Mouse (Mus musculus) spleen, postnatal 14 days (tissue): Measurements from ENCODE around the gene Pde10a.

Experiments
- DNase-seq, 2 experiments: peaks; one replicate each; pipeline ENCODE4 v3.0.0; 2021 to 2022; ENCODE audit warnings: low spot score in 2 of 2

Gene Pde10a

DNA sequence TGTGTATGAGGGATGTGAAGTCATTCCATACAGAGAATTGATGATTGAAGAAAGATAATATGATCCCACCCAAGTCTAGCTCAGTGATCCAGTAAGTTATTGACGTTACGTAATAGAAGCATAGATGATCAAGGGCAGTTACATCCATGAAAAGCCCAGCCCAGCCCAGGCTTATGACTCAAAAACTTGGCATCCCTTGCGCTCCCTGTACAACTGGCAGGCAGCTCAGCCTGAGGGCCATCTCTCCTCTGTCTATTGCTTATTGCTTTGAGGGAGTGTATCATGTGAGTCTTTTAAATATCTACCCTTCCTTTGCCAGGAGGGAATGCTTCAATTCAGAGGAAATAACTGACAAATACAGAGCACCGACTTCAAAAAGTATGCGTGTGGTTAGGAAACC lies 232.4 kb downstream of the Pde10a start:
- no peak for DNase-seq

DNA sequence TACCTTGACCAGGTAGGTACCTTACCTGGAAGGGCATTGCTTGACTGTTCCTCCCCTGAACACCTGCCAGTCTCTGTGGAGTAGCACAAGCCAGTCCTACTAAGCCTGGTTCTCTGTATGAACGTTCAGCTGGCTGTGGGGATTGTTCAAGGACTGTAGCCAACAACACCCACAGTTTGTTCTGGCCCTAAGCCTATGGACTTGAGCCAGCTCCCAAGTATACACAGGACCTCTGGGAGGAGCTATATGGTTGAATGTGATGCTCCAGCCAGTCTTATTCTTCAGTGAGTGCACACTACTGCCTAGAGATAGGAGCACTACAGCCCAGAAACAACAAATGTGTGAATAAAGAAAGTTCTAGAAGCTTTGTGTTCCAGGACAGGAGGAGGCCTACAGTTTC lies 238.1 kb downstream of the Pde10a start:
- DNase-seq: no peak

DNA sequence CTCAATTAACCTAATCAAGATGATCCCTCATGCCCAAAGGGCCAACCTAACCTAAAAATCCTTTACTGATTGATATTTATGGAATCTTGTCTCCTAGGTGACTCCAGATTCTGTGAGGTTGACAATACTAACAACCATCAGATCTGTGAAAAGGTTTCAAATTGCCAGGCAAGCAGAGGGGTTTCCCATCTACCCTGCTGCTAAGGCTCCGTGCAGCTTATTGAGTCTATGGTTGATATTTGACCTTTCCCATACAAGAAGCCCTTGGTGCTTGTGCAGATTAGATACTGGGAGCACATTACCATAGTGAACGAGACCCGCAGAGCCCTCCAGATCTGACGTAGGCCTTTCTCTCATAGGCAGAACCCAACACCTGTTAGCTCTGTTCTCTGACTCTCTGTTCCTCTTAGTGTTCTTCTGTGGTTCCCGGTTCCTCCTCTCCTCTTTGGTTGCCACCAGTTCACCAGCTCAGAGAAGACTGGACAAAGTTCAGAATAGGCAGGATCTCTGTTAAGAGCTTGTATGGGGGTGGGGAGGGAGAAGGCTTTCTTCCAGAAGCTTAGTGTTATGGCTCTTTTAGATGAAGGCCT lies 240.9 kb downstream of the Pde10a start:
- no peak for DNase-seq

DNA sequence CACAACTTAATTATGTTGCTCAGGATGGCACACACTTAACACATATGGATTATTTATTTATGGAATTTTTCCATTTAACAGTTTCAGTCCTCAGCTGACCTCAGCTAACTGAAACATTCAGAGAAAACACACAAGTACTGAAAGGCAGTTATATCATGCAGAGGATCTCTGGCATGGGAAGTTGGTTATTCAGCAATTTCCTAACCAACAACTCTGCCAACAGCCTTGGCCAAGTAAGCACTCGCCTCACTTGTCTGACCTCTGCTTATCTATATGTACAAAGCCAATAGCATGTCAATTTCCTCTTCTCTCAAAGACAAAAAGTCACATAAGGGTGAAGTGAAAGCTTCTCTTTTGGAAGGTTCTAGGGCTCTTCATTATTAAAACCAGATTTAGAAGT lies 244.0 kb downstream of the Pde10a start:
- no peak for DNase-seq

DNA sequence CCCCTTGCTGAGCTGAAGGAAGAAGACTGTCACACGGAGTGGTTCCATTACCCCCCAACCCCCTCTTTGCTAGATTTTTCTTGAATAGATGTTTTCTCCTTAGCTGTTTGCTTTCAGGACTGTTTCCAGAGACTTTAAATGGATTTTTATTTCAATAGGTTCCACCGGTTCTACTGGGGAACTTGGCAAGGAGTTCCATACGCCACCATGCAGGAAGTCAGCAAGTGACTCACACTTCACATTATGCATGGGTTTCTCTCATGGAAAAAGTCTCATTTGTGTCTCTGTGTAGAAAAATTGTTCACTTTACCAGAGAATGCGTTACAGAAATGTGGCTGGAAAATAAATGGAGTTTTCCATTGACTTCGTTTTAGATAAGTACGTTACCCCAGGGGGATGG lies 248.2 kb downstream of the Pde10a start:
- DNase-seq: no peak

DNA sequence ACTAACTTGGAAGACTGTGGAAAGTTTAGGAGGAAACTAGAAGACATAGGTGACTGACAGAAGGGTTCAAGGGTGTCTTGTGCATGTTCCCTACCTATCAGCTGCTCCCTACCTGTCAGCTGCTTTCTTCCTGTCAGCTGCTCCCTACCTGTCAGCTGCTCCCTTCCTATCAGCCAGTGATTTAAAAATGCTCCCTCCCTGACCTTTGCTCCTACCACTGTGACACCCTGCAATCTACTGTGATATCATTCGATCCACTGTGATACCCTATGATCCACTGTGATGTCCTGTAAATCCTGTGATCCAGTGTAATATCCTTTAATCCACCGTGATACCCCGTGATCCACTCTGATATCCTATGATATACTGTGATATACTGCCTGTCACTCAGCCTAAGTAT lies 249.1 kb downstream of the Pde10a start:
- DNase-seq: no peak

DNA sequence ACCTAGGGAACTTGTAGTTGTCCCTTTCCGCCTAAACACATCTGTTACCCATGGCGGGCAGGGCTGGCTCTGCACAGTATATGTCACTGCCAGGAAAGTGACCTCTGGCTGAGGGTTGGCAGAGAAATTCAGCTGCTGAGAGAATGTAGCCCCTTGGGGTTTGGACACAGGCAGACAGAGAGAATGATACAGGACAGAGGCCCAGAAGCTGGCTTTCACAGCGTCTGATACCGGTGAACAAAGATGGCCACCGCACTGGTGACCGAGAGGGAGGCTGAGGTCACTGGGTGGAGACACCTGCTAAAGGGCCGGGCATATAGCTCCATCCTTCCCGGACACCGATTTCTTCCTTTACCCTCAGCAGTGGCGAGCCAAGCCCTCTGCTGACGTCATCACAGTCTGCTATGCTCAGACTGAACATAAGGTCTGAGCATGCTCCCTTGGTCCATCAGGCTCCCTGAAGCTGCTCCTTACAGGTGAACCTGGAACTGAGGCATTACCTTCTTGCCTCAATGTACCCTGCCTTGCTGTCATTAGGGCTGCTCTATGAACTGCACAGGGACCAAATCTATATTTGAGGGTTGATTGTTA lies 250.5 kb downstream of the Pde10a start:
- DNase-seq: no peak

DNA sequence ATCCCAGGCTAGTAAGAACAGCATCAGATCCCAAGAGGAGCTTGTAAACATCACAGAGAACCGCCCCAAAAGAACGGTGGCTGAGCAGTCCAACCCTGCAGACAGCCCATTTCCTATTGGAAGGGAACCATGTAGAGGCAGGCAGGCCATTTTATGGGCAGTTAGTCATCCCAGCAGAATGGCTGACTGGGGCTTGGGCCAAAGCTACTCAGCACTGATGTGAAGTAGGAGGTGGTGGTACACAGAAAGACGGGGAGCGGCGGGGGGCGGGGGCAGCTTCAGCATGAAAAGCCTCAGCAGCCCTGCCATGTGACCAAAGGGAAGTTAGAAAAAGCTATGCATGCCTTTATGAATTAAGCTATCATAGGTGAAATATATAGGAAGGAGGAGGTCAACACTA lies 252.5 kb downstream of the Pde10a start:
- no peak for DNase-seq

DNA sequence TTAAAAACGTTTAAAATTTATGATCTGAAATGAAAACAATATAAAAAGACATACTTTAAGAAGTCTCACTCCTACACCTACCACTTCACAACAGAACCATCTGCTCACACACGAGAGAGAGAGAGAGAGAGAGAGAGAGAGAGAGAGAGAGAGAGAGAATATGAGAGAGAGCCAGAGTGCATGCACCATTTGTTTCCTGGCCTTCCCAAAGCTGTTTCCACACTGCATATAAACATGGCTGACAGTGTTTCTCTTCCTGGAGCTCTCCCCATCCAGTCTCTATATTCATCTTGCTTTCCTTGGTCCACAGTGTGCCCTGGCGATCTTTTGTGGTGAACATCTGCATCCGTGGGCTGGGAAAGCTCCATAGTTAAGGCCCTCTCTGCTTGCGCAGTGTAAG lies 253.7 kb downstream of the Pde10a start:
- DNase-seq: no peak

DNA sequence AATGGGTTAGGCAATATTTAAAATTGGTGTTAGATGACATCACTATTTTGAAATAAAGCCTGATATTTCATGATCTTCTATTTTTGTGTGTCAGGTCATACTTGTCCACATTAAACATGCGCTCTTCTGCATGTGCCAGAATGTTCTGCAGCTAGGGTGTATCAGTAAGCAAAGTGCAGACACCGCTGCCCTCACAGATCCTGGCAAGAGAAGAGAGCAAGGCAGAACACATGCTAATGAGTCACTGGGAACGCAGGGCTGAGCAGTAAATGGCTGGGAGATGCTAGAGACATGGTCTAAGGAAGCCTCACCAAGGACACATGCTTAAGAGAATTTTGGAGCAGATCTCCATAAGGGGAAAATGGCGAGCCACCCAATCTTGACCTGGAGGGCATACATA lies 255.3 kb downstream of the Pde10a start:
- DNase-seq: no peak

DNA sequence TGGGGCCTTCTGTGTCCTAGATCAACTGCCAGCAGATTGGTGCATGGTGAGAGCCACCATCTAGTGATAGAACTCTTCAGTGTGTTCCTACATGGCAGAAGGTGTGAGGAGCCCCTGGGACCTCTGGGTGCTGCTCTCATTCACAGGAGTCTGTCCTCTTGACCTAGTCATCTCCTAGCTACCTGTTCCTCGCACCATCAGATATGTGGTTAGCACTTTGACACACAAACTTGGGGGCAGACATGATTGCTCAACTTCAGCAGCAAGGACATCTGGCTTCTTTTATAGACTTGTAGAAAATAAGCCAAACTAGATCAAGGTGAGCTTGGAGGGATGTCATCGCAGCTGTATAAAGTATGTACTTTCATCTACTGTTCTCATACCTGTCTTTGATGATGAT lies 255.9 kb downstream of the Pde10a start:
- DNase-seq: no peak

DNA sequence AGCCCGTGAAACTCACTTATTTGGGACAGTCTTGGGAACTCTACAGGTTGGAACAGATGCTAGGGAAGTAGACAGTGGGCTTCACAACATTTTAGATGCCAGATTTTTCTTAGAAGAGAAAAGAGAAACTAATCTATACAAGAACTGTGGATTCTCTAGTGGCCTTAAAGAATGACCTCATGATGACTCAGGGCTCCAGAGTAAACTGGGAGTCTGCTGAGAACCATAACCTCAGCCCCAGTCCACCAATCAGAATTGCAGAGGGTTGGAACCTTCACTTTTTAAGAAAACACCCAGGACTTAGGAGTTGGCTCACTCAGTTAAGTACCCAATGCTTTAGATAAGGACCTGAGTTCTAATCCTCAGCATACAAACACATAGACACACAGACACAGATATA lies 256.4 kb downstream of the Pde10a start:
- DNase-seq: no peak

DNA sequence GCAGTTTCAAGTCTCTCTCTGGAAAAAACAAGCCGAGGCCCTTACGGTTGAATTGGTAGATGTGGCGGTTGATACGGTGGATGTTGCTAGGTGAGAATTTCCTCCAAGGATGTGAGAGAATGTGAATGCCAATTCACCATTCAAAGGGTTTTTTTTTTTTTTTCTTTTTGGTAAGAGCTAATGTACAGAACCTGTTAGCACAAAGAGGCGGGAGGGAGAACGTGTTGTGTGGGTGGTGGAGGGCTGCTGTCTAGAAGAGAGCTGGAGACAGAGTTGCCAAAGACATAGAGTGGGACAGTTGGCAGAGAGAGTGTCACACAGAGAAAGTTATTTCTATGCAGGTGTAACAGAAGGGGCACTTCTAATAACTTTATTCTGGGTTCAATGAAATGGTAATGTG lies 260.7 kb downstream of the Pde10a start:
- no peak for DNase-seq

DNA sequence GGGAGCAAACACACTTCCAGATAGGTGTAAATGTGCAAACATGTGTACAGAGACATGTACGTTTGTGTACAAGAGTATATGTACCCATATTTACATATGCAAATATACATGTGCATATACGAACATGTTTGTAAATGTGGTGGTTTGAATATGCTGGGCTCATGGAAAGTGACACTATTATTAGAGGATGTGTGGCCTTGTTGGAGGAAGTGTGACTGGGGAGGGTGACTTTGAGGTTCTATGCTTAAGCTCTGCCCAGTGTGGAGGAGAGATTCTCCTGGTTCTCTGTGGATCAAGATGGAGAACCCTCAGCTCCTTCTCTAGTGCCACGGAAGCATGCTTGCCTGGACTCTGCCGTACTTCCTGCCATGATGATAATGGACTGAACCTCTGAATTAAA lies 261.3 kb downstream of the Pde10a start:
- DNase-seq: no peak

DNA sequence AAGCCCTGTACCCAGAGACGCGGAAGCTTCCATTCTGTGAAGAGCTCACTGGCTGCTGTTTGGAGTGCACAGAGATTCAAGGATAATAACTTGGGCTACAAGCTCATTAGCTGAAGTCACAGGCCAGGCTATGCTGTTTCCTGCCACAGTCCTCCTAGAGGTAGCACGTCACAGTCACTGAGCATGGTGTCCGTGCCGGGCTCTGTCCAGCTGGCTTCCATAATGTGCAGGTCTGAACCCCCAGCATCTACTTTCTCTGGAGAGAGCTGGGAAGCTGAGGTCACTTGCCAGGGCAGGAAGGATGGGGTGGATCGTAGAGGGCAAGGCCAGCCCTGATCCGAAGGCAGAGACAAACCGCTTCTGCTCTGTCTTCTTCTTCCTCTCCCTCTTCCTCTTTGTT lies 262.6 kb downstream of the Pde10a start:
- DNase-seq: no peak

DNA sequence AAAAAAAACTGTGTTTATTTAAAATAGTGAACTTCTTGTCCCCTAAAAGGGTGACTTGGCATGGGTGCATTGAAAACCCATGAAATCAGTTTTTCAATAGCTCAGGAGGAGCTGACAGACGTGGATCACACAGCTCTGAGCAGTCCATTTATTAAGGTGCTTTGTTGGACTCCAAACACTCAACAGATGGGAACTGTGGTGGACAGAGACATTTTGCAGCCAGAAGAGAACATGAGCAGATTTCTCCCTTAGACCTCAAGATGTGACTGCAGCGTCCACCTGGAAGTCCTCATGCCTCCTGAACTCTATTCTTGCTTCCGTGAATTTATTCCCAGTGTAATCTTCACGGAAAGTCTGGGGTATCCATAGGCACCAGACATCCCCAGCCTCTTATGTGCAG lies 266.4 kb downstream of the Pde10a start:
- no peak for DNase-seq

DNA sequence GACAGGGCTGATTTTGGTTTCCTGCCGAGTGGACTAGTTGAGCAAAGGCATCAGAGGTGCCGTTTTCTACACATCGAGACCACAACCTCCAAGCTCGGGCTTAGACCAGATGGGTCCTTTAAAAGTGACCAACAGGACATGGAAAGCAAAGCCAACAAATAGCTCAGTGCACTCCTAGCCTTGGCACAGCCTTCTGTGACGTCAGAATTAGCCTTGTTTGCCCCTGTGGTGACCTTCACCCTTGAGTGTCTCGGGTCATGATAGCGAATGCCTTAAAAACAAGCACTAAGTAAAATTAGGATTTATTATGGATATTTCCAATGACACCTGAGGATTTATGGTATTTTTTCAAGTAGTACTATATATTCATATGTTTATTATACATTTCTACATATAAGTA lies 267.4 kb downstream of the Pde10a start:
- no peak for DNase-seq

DNA sequence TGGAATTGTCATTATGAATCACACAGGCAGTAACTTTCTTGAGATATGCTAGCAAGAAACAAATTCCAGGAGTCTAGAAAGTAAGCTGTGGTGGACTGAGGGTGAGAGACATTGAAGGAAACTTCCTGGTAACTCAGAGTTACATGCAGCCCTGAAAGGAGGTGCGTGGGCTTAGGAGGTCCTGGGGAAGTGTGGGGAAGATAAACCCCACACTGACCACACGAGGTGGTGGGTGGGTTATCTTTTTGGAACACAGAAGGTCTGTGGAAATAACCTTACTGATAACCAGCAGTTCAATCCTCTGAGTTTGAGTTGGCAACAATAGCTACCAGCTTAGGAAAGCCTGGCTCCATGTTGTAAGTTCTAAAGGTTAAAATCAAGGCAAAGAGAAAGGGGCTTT lies 272.5 kb downstream of the Pde10a start:
- no peak for DNase-seq

DNA sequence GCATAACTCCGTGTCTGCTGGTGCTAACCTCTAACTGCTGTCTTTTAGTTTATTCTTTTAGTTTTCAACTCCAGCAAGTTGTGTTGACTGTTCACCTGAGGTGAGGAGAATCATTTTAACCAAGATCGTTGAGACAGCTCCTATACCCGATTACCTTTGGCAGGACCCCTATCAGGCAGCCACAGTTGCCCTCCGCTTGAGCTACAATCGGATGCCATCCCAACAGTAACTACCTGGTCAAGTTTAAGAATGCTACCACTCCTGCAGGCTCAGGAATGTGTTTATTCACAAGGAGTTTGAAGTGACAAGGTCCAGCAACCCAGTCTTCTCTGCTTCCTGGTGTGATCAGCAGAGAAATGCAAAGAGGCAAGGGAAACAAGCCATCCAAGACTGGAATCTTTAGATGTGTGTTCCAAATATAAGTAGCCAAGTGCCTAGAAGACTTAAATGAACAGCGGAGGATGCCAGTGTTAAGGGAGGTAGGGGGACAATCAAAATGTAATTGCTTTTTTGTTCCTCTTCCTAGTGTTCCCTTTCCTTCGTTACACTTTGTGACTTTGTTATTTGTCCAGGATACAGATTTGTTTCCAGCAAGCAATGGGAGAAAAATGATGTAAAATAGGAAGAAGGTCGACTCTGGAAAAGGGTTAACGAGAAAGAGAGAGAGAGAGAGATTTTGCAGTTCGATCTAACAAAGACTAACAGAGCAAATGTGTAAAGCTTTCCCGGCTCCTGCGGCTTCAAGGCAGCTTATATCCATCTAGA lies 273.5 kb downstream of the Pde10a start:
- DNase-seq: no peak

DNA sequence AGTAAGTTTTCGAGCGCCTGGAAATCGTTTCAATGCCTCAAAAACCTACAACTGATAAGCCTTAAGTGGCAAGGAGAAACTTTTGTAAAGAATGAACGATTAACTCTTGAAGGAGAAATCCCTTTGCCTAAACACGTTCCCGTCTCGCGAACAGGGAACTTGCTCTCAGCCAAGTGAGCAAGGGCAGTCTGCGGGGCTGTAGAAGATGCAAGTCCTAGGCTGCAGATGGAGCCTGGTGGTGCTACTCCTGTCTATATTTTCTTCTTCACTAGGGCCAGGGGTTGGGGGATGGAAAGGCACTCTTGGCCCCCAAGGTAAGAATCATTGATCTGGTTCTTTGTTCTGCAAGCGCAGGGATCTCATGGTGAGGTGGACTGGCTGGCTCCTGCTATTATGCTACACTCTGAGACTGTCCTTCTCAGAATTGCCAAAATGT lies 274.1 kb downstream of the Pde10a start:
- DNase-seq: no peak

DNA sequence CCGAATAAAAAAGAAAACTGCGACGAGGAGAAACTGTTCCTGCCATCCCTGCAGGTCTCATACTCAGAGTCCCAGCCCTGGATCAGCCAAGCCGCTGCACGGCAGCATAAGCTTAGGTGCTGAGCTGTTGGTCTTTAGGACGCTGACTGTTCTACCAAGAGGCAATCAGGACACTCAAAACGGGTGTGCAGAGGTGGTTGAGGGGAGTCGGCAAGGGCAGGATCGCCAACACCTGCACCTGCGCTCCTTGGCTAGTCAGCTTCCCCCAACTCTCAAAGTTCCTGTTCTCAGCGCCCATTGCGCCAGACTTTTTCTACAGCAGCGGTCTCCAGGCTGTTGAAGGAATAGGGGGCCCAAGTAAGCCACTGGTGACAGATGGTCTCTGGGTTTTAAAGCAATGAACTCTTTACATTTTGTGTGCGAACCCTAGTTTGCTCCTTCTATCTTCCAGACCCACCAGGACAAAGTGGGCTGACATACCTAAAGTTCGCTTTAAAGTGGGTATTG lies 274.8 kb downstream of the Pde10a start:
- DNase-seq: no peak

DNA sequence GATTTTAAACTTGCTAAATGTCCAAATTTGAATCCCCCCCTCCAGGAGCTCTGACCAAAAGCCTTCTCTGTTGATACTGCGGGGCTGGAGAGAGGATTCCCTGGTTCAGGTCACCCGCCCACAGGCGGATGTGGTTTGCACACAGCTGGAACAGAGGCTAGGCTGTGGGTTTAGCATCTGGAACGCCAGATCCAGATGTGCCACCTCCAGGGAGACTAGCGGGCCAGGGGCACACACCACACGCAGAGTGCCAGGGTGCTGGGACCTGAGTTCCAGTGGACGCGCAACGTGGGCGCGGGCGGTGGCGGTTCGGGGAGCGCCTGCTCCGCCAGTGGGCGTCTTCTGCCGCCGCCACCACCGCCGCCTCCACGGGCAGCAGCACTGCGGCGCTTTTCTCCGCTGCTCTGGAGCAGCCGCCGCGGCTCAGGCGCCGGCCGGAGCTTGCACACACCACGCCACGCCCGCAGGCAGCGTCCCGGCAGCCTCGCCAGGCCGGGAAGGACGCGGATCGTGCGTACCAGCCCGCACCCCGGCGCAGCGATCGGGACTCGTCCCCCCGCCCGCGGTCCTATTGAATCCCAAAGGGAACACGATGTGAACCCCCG lies 275.4 kb downstream of the Pde10a start:
- DNase-seq: no peak
